Mouse (Mus musculus): ENCODE data around the gene Larp4. TPM values are rescaled to one million over a fixed set of nuclear protein-coding genes. Genes with fewer than 3 reads are reported as not detected.
A peak's percentile ranks its signal among the peaks of the same experiment; 100 is the strongest.

Larp4 gene
- polyA plus RNA-seq, 1 experiment from 2014 or later: 35.8 TPM

GRCm38 (mm10) chr15:100025076-100025834 is 55.4 kb downstream of the Larp4 start:
- Histone ChIP-seq H3K9ac (ENCODE audit: low read depth, low read length) (no peak overlapping the region), H3K4me2 (no peak overlapping the region), H3K4me3 (ENCODE audit: low read depth, low read length) (no peak overlapping the region), H3K27me3 (ENCODE audit: control insufficient read depth, insufficient read depth, low read length) (no peaks in the 10 kb centered on the region), H3K36me3 (ENCODE audit: control insufficient read depth, insufficient read depth, low read length) (no peaks in the 10 kb centered on the region), H3K9me3 (replicated peaks; ENCODE audit: control insufficient read depth, low read length) (no peaks in the 10 kb centered on the region), H3K4me1 (ENCODE audit: control insufficient read depth, insufficient read depth, low read length) (peaks cover 4% of the 10 kb centered on the region), H3K27ac (ENCODE audit: low read depth, low read length) (no peak overlapping the region)
- 71% methylated on average over 11 of the region's 11 CpGs for WGBS (ENCODE audit: insufficient replicate concordance)
- ATAC-seq (replicated peaks; ENCODE audit: insufficient number of reproducible peaks, low FRiP score, low TSS enrichment): no peak

- H3K27me3 ChIP-seq (ENCODE audit: control insufficient read depth, insufficient read depth, low read length): no peaks in the 10 kb centered on the region
- no peaks in the 10 kb centered on the region for H3K9me3 ChIP-seq (replicated peaks; ENCODE audit: control insufficient read depth, low read length)
- H3K4me2 ChIP-seq: no peak overlapping the region
- no peak overlapping the region for H3K9ac ChIP-seq (ENCODE audit: low read depth, low read length)
- 79% methylated on average over 2 of the region's 2 CpGs for WGBS (ENCODE audit: insufficient replicate concordance)
- no peaks in the 10 kb centered on the region for H3K36me3 ChIP-seq (ENCODE audit: control insufficient read depth, insufficient read depth, low read length)
- no peak overlapping the region for H3K27ac ChIP-seq (ENCODE audit: low read depth, low read length)
- no peak for ATAC-seq (replicated peaks; ENCODE audit: insufficient number of reproducible peaks, low FRiP score, low TSS enrichment)
- peaks cover 4% of the 10 kb centered on the region for H3K4me1 ChIP-seq (ENCODE audit: control insufficient read depth, insufficient read depth, low read length)
- no peak overlapping the region for H3K4me3 ChIP-seq (ENCODE audit: low read depth, low read length)
Observed at GRCm38 (mm10) chr15:100028133-100028532, 58.3 kb downstream of the Larp4 start.

- ATAC-seq (replicated peaks; ENCODE audit: insufficient number of reproducible peaks, low FRiP score, low TSS enrichment): no peak
- no peaks in the 10 kb centered on the region for H3K36me3 ChIP-seq (ENCODE audit: control insufficient read depth, insufficient read depth, low read length)
Observed at GRCm38 (mm10) chr15:100029497-100029896, 59.6 kb downstream of the Larp4 start.

GRCm38 (mm10) chr15:100029900-100030299 is 60.0 kb downstream of the Larp4 start:
- H3K4me1 ChIP-seq (ENCODE audit: control insufficient read depth, insufficient read depth, low read length): peaks cover 1% of the 10 kb centered on the region
- H3K9ac ChIP-seq (ENCODE audit: low read depth, low read length): no peak overlapping the region
- H3K27ac ChIP-seq (ENCODE audit: low read depth, low read length): no peak overlapping the region
- no peaks in the 10 kb centered on the region for H3K9me3 ChIP-seq (replicated peaks; ENCODE audit: control insufficient read depth, low read length)
- H3K36me3 ChIP-seq (ENCODE audit: control insufficient read depth, insufficient read depth, low read length): no peaks in the 10 kb centered on the region
- H3K4me2 ChIP-seq: no peak overlapping the region
- no peak for ATAC-seq (replicated peaks; ENCODE audit: insufficient number of reproducible peaks, low FRiP score, low TSS enrichment)
- H3K4me3 ChIP-seq (ENCODE audit: low read depth, low read length): no peak overlapping the region
- no peaks in the 10 kb centered on the region for H3K27me3 ChIP-seq (ENCODE audit: control insufficient read depth, insufficient read depth, low read length)
- 88% methylated on average over 2 of the region's 2 CpGs for WGBS (ENCODE audit: insufficient replicate concordance)

More at GRCm38 (mm10) chr15:100029497-100029896, 59.6 kb downstream of the Larp4 start:
- H3K27me3 ChIP-seq (ENCODE audit: control insufficient read depth, insufficient read depth, low read length): no peaks in the 10 kb centered on the region
- no peak overlapping the region for H3K9ac ChIP-seq (ENCODE audit: low read depth, low read length)
- H3K4me1 ChIP-seq (ENCODE audit: control insufficient read depth, insufficient read depth, low read length): peaks cover 4% of the 10 kb centered on the region
- no peak overlapping the region for H3K4me2 ChIP-seq
- H3K9me3 ChIP-seq (replicated peaks; ENCODE audit: control insufficient read depth, low read length): no peaks in the 10 kb centered on the region
- H3K27ac ChIP-seq (ENCODE audit: low read depth, low read length): no peak overlapping the region
- H3K4me3 ChIP-seq (ENCODE audit: low read depth, low read length): no peak overlapping the region
- WGBS (ENCODE audit: insufficient replicate concordance): 74% methylated on average over 8 of the region's 8 CpGs

GRCm38 (mm10) chr15:100032546-100032945 is 62.7 kb downstream of the Larp4 start:
- no peak for ATAC-seq (replicated peaks; ENCODE audit: insufficient number of reproducible peaks, low FRiP score, low TSS enrichment)
- H3K27ac ChIP-seq (ENCODE audit: low read depth, low read length): no peak overlapping the region
- WGBS (ENCODE audit: insufficient replicate concordance): 91% methylated on average over 3 of the region's 3 CpGs
- H3K4me3 ChIP-seq (ENCODE audit: low read depth, low read length): no peak overlapping the region
- no peak overlapping the region for H3K4me2 ChIP-seq
- H3K9me3 ChIP-seq (replicated peaks; ENCODE audit: control insufficient read depth, low read length): no peaks in the 10 kb centered on the region
- no peak overlapping the region for H3K9ac ChIP-seq (ENCODE audit: low read depth, low read length)
- no peaks in the 10 kb centered on the region for H3K27me3 ChIP-seq (ENCODE audit: control insufficient read depth, insufficient read depth, low read length)
- no peaks in the 10 kb centered on the region for H3K36me3 ChIP-seq (ENCODE audit: control insufficient read depth, insufficient read depth, low read length)
- no peaks in the 10 kb centered on the region for H3K4me1 ChIP-seq (ENCODE audit: control insufficient read depth, insufficient read depth, low read length)

GRCm38 (mm10) chr15:100038470-100038971 is 68.7 kb downstream of the Larp4 start, which contains the start of gene Dip2b:
Gene Dip2b, plus strand, starts transcription at chr15:100038664.
- Histone ChIP-seq H3K4me1 (ENCODE audit: control insufficient read depth, insufficient read depth, low read length) (peaks cover 22% of the 10 kb centered on the region), H3K36me3 (ENCODE audit: control insufficient read depth, insufficient read depth, low read length) (no peaks in the 10 kb centered on the region), H3K27me3 (ENCODE audit: control insufficient read depth, insufficient read depth, low read length) (no peaks in the 10 kb centered on the region), H3K27ac (ENCODE audit: low read depth, low read length) (peak within 1 kb of the TSS; percentile 93), H3K4me2 (peak within 1 kb of the TSS; percentile 87), H3K4me3 (ENCODE audit: low read depth, low read length) (peak within 1 kb of the TSS; percentile 82), H3K9me3 (replicated peaks; ENCODE audit: control insufficient read depth, low read length) (no peaks in the 10 kb centered on the region), H3K9ac (ENCODE audit: low read depth, low read length) (peak within 1 kb of the TSS; percentile 93)
- ATAC-seq (replicated peaks; ENCODE audit: insufficient number of reproducible peaks, low FRiP score, low TSS enrichment): peak; percentile 85
- WGBS (ENCODE audit: insufficient replicate concordance): 0% methylated on average over 54 of the region's 68 CpGs

GRCm38 (mm10) chr15:100039001-100039701 is 69.3 kb downstream of the Larp4 start:
- under 1% methylated on average over 33 of the region's 36 CpGs for WGBS (ENCODE audit: insufficient replicate concordance)
- 0 out of 2 replicates have a peak, but pooled peaks have one; percentile 7 for ATAC-seq (replicated peaks; ENCODE audit: insufficient number of reproducible peaks, low FRiP score, low TSS enrichment)

GRCm38 (mm10) chr15:100040541-100041266 is 70.8 kb downstream of the Larp4 start:
- WGBS (ENCODE audit: insufficient replicate concordance): 22% methylated on average over 14 of the region's 14 CpGs
- no peak for ATAC-seq (replicated peaks; ENCODE audit: insufficient number of reproducible peaks, low FRiP score, low TSS enrichment)
- peak overlapping the region; percentile 87 for H3K4me2 ChIP-seq
- peaks cover 31% of the 10 kb centered on the region for H3K4me1 ChIP-seq (ENCODE audit: control insufficient read depth, insufficient read depth, low read length)
- no peak overlapping the region for H3K27ac ChIP-seq (ENCODE audit: low read depth, low read length)
- peak overlapping the region; percentile 82 for H3K4me3 ChIP-seq (ENCODE audit: low read depth, low read length)
- peak overlapping the region; percentile 43; the same call in 1 of the 2 replicates for H3K9ac ChIP-seq (ENCODE audit: low read depth, low read length)
- H3K27me3 ChIP-seq (ENCODE audit: control insufficient read depth, insufficient read depth, low read length): no peaks in the 10 kb centered on the region
- no peaks in the 10 kb centered on the region for H3K36me3 ChIP-seq (ENCODE audit: control insufficient read depth, insufficient read depth, low read length)
- no peaks in the 10 kb centered on the region for H3K9me3 ChIP-seq (replicated peaks; ENCODE audit: control insufficient read depth, low read length)

More at GRCm38 (mm10) chr15:100039001-100039701, 69.3 kb downstream of the Larp4 start:
- H3K36me3 ChIP-seq (ENCODE audit: control insufficient read depth, insufficient read depth, low read length): no peaks in the 10 kb centered on the region
- no peaks in the 10 kb centered on the region for H3K27me3 ChIP-seq (ENCODE audit: control insufficient read depth, insufficient read depth, low read length)
- H3K9me3 ChIP-seq (replicated peaks; ENCODE audit: control insufficient read depth, low read length): no peaks in the 10 kb centered on the region
- H3K9ac ChIP-seq (ENCODE audit: low read depth, low read length): peak overlapping the region; percentile 93
- peak overlapping the region; percentile 82 for H3K4me3 ChIP-seq (ENCODE audit: low read depth, low read length)
- H3K27ac ChIP-seq (ENCODE audit: low read depth, low read length): peak overlapping the region; percentile 93
- peak overlapping the region; percentile 87 for H3K4me2 ChIP-seq
- peaks cover 22% of the 10 kb centered on the region for H3K4me1 ChIP-seq (ENCODE audit: control insufficient read depth, insufficient read depth, low read length)
